In genomic region chr12:79615717-79616316, GRCm38 (mm10) we compare ENCODE assay signal across 16 mouse cellular contexts.
A peak's percentile ranks its signal among the peaks of the same experiment; 100 is the strongest.
DNase-seq lines count a peak whose midpoint lies in the region; ATAC-seq and TF ChIP-seq lines count a peak whose summit lies in the region.
"Had no signal": no experiment of that assay in that cellular context is flagged by ENCODE, and none has a peak within 500 bp of the region (broad histone marks: within the 10 kb centered on the region; RNA-seq: fewer than 3 reads in every experiment).

No protein-coding gene starts in this region.

- no peak overlapping the region for H3K4me2 ChIP-seq in forebrain, embryonic 13.5 days
- H3K4me2 ChIP-seq in kidney, postnatal 0 days (ENCODE audit: low read length) = no peak overlapping the region
- H3K4me2 ChIP-seq in limb, embryonic 15.5 days = no peak overlapping the region
- H3K4me2 ChIP-seq in stomach, embryonic 15.5 days = no peak overlapping the region
- H3K4me2 ChIP-seq: hindbrain, embryonic 15.5 days; liver, embryonic 11.5 days had no signal

- no peak overlapping the region for H3K9ac ChIP-seq in forebrain, embryonic 13.5 days
- H3K9ac ChIP-seq in kidney, postnatal 0 days (ENCODE audit: low read depth, low read length) = 0 out of 2 replicates have a peak overlapping the region, but pooled peaks have one; percentile 8
- H3K9ac ChIP-seq in limb, embryonic 15.5 days = no peak overlapping the region
- H3K9ac ChIP-seq in stomach, embryonic 15.5 days = no peak overlapping the region
- H3K9ac ChIP-seq: hindbrain, embryonic 15.5 days had no signal

- no peaks in the 10 kb centered on the region for H3K9me3 ChIP-seq in forebrain, embryonic 10.5 days
- no peaks in the 10 kb centered on the region for H3K9me3 ChIP-seq in forebrain, embryonic 13.5 days (replicated peaks)
- no peaks in the 10 kb centered on the region for H3K9me3 ChIP-seq in kidney, postnatal 0 days (replicated peaks; ENCODE audit: low read length)
- no peaks in the 10 kb centered on the region for H3K9me3 ChIP-seq in limb, embryonic 15.5 days
- no peaks in the 10 kb centered on the region for H3K9me3 ChIP-seq in stomach, embryonic 15.5 days
- H3K9me3 ChIP-seq: hindbrain, embryonic 15.5 days; megakaryocyte, embryonic 14.5 days had no signal

- H3K4me1 ChIP-seq in forebrain, embryonic 10.5 days = peaks cover 52% of the 10 kb centered on the region
- peaks cover 23% of the 10 kb centered on the region for H3K4me1 ChIP-seq in forebrain, embryonic 13.5 days
- H3K4me1 ChIP-seq in kidney, postnatal 0 days (replicated peaks; ENCODE audit: insufficient read depth, low read length) = peaks cover 10% of the 10 kb centered on the region; the same call in 1 of the 2 replicates
- H3K4me1 ChIP-seq in limb, embryonic 15.5 days = peaks cover 43% of the 10 kb centered on the region
- peaks cover 18% of the 10 kb centered on the region for H3K4me1 ChIP-seq in stomach, embryonic 15.5 days
- peaks cover 9% of the 10 kb centered on the region for H3K4me1 ChIP-seq in cerebellum, adult 2 months (ENCODE audit: control insufficient read depth, insufficient read depth, low read length)

- no peak for ATAC-seq in forebrain, embryonic 13.5 days
- no peak for ATAC-seq in kidney, postnatal 0 days (replicated peaks; ENCODE audit: low FRiP score, low read depth)
- ATAC-seq in limb, embryonic 15.5 days (ENCODE audit: insufficient number of reproducible peaks, low FRiP score, low TSS enrichment, low read depth) = no peak
- ATAC-seq in stomach, embryonic 15.5 days (ENCODE audit: insufficient read depth, low FRiP score, low read depth) = no peak

- no peak for TF ChIP-seq CTCF in kidney, postnatal 0 days (IDR thresholded peaks at IDR 0.05; ENCODE audit: low read depth)
- no peak for TF ChIP-seq CTCF in cerebellum, adult 2 months (IDR thresholded peaks at IDR 0.05; ENCODE audit: borderline replicate concordance, insufficient read depth, low read depth, low read length)

- no peak overlapping the region for H3K4me3 ChIP-seq in forebrain, embryonic 10.5 days
- no peak overlapping the region for H3K4me3 ChIP-seq in forebrain, embryonic 13.5 days
- no peak overlapping the region for H3K4me3 ChIP-seq in kidney, postnatal 0 days (replicated peaks; ENCODE audit: low read depth, low read length)
- no peak overlapping the region for H3K4me3 ChIP-seq in limb, embryonic 15.5 days
- no peak overlapping the region for H3K4me3 ChIP-seq in stomach, embryonic 15.5 days (replicated peaks)
- H3K4me3 ChIP-seq in cerebellum, adult 2 months (replicated peaks; ENCODE audit: insufficient read depth, low read depth, low read length) = no peak overlapping the region
- H3K4me3 ChIP-seq: hindbrain, embryonic 15.5 days; left cerebral cortex, adult 2 months; megakaryocyte, embryonic 14.5 days had no signal

- 0 out of 2 replicates have a peak overlapping the region, but pooled peaks have one; percentile 30 for H3K27ac ChIP-seq in forebrain, embryonic 10.5 days
- H3K27ac ChIP-seq in forebrain, embryonic 13.5 days = no peak overlapping the region
- H3K27ac ChIP-seq in kidney, postnatal 0 days = peak overlapping the region; percentile 51; the same call in 1 of the 2 replicates
- peak overlapping the region; percentile 73 for H3K27ac ChIP-seq in limb, embryonic 15.5 days
- peak overlapping the region; percentile 51; the same call in 1 of the 2 replicates for H3K27ac ChIP-seq in stomach, embryonic 15.5 days
- no peak overlapping the region for H3K27ac ChIP-seq in cerebellum, adult 2 months (ENCODE audit: insufficient read depth, low read length)
- H3K27ac ChIP-seq: hindbrain, embryonic 15.5 days; left cerebral cortex, adult 2 months had no signal

- DNase-seq in forebrain, embryonic 10.5 days (ENCODE audit: extremely low spot score, low spot score) = no peak
- peak; percentile 86 for DNase-seq in kidney, postnatal 0 days (ENCODE audit: low spot score)
- no peak for DNase-seq in kidney, adult 11 months
- DNase-seq in cerebellum, adult 2 months = no peak
- no peak for DNase-seq in layer of hippocampus, adult 18-20 months (ENCODE audit: low spot score in 2 of 2)
- DNase-seq: cerebellum, adult 18-20 months; gastrocnemius, postnatal 36 days; thymus, postnatal 14 days had no signal

- no peak for TF ChIP-seq POLR2A in cerebellum, adult 2 months (IDR thresholded peaks at IDR 0.05; ENCODE audit: borderline replicate concordance, insufficient read depth, low read length)

- peaks cover 11% of the 10 kb centered on the region for H3K27me3 ChIP-seq in forebrain, embryonic 10.5 days (ENCODE audit: poor library complexity, severe bottlenecking)
- H3K27me3 ChIP-seq in forebrain, embryonic 13.5 days = no peaks in the 10 kb centered on the region
- no peaks in the 10 kb centered on the region for H3K27me3 ChIP-seq in kidney, postnatal 0 days (ENCODE audit: insufficient read depth, low read length)
- H3K27me3 ChIP-seq in limb, embryonic 15.5 days = no peaks in the 10 kb centered on the region
- no peaks in the 10 kb centered on the region for H3K27me3 ChIP-seq in stomach, embryonic 15.5 days (replicated peaks)
- H3K27me3 ChIP-seq in cerebellum, adult 2 months (ENCODE audit: control insufficient read depth, insufficient read depth, low read length) = no peaks in the 10 kb centered on the region
- H3K27me3 ChIP-seq: CH12.LX; megakaryocyte, embryonic 14.5 days had no signal

- no peaks in the 10 kb centered on the region for H3K36me3 ChIP-seq in forebrain, embryonic 10.5 days (replicated peaks)
- no peaks in the 10 kb centered on the region for H3K36me3 ChIP-seq in forebrain, embryonic 13.5 days (ENCODE audit: poor library complexity, severe bottlenecking)
- no peaks in the 10 kb centered on the region for H3K36me3 ChIP-seq in kidney, postnatal 0 days (ENCODE audit: insufficient read depth, low read length)
- no peaks in the 10 kb centered on the region for H3K36me3 ChIP-seq in limb, embryonic 15.5 days
- no peaks in the 10 kb centered on the region for H3K36me3 ChIP-seq in stomach, embryonic 15.5 days
- H3K36me3 ChIP-seq: hindbrain, embryonic 15.5 days had no signal

- WGBS in forebrain, embryonic 10.5 days = 83% methylated on average over 5 of the region's 5 CpGs
- WGBS in forebrain, embryonic 13.5 days = 81% methylated on average over 5 of the region's 5 CpGs
- WGBS in kidney, postnatal 0 days = 54% methylated on average over 5 of the region's 5 CpGs
- 49% methylated on average over 5 of the region's 5 CpGs for WGBS in limb, embryonic 15.5 days
- 62% methylated on average over 5 of the region's 5 CpGs for WGBS in stomach, embryonic 15.5 days
- 95% methylated on average over 5 of the region's 5 CpGs for WGBS in cerebellum, adult 2 months

Comparison
In these comparisons a context has a peak if more than half of its experiments do, and no peak if none do; other contexts are left out.
1. H3K27ac ChIP-seq: peak in forebrain, embryonic 10.5 days (single experiment), kidney, postnatal 0 days (single experiment), limb, embryonic 15.5 days (single experiment) and stomach, embryonic 15.5 days (single experiment); none in forebrain, embryonic 13.5 days (single experiment) and cerebellum, adult 2 months (single experiment).